Mouse (Mus musculus) CH12.LX (cell line): ENCODE measurements at regions not wholly inside any gene's neighbourhood (a gene's known extent, or its start where the extent isn't known, plus 50 kb on each side); places are given as distances from the start of the nearest gene placed in this dataset.

Experiments
- DNase-seq: peaks from one replicate; pipeline ENCODE4 v3.0.0-alpha.2; 2013; ENCODE audit errors: extremely low read depth
- H3K27ac ChIP-seq: 2 replicates; pipeline ENCODE4 v1.5.1; 2012; ENCODE audit warnings: low read depth, mild to moderate bottlenecking, control low read depth, moderate library complexity; ENCODE audit not compliant: insufficient read depth
- H3K27me3 ChIP-seq: replicated peaks from 2 replicates; pipeline ENCODE3; 2012; ENCODE audit warnings: inconsistent platforms
- H3K36me3 ChIP-seq, 2 experiments: replicated peaks in 1 of 2; 2 replicates each; pipeline versions ENCODE3 to v1.6.1; 2012; ENCODE audit warnings: inconsistent platforms in 1 of 2, low read length in 1 of 2, mild to moderate bottlenecking in 1 of 2, mixed read lengths in 1 of 2, moderate library complexity in 1 of 2; ENCODE audit not compliant: control insufficient read depth in 1 of 2, insufficient read depth in 1 of 2
- H3K4me1 ChIP-seq, 2 experiments: 2 replicates each; pipeline ENCODE4 v1.6.1; 2012; ENCODE audit warnings: inconsistent platforms in 1 of 2, moderate library complexity in 1 of 2; ENCODE audit not compliant: insufficient read depth in 2 of 2, control insufficient read depth in 1 of 2
- H3K4me2 ChIP-seq: 2 replicates; pipeline ENCODE4 v1.6.1; 2012; ENCODE audit warnings: low read depth, mild to moderate bottlenecking, control low read depth; ENCODE audit not compliant: poor library complexity, insufficient read depth, severe bottlenecking
- H3K4me3 ChIP-seq, 3 experiments: fragments of 150-350 bp in 1 of 3; sonication (generic) in 1 of 3; replicated peaks in 1 of 3; 2 replicates each; pipeline versions ENCODE3 to v1.5.1; 2011 to 2012; ENCODE audit warnings: low read depth in 2 of 3, low read length in 2 of 3, mild to moderate bottlenecking in 2 of 3, moderate library complexity in 2 of 3, control low read depth in 1 of 3, improper control_type of control experiment in 1 of 3, inconsistent platforms in 1 of 3, mixed read lengths in 1 of 3; ENCODE audit not compliant: poor library complexity in 1 of 3
- H3K79me2 ChIP-seq: replicated peaks from 2 replicates; pipeline ENCODE4 v1.6.1; 2012; ENCODE audit warnings: mild to moderate bottlenecking, moderate library complexity; ENCODE audit not compliant: control insufficient read depth, poor library complexity, insufficient read depth, severe bottlenecking; ENCODE audit errors: extremely low read depth
- H3K9ac ChIP-seq: 2 replicates; pipeline ENCODE4 v1.6.1; 2012; ENCODE audit warnings: low read depth, mild to moderate bottlenecking, control low read depth, moderate library complexity; ENCODE audit not compliant: insufficient read depth
- H3K9me3 ChIP-seq: replicated peaks from 2 replicates; pipeline ENCODE3; 2012; ENCODE audit warnings: low read length, inconsistent platforms, mixed read lengths
- BHLHE40 ChIP-seq: IDR thresholded peaks from 2 replicates; pipeline ENCODE4 v1.6.1; 2011; ENCODE audit warnings: mild to moderate bottlenecking, low read depth, low read length, improper control_type of control experiment
- CTCF ChIP-seq, 2 experiments: IDR thresholded peaks in 1 of 2; conservative IDR thresholded peaks in 1 of 2; 2 replicates each; pipeline ENCODE4 v1.5.1; 2011 to 2012; ENCODE audit warnings: low read depth in 2 of 2, low read length in 2 of 2, improper control_type of control experiment in 1 of 2, inconsistent platforms in 1 of 2, mild to moderate bottlenecking in 1 of 2, moderate library complexity in 1 of 2
- E2F4 ChIP-seq: IDR thresholded peaks from 2 replicates; pipeline ENCODE4 v1.6.1; 2011; ENCODE audit warnings: low read depth, low read length, improper control_type of control experiment; ENCODE audit not compliant: insufficient replicate concordance
- ELF1 ChIP-seq: IDR thresholded peaks from 2 replicates; pipeline ENCODE4 v1.6.1; 2014; ENCODE audit warnings: low read depth, mild to moderate bottlenecking, inconsistent platforms, low read length, improper control_type of control experiment
- EP300 ChIP-seq: IDR thresholded peaks from 2 replicates; pipeline ENCODE4 v1.6.1; 2011; ENCODE audit warnings: low read length, improper control_type of control experiment
- ETS1 ChIP-seq: conservative IDR thresholded peaks from 2 replicates; pipeline ENCODE4 v1.6.1; 2012; ENCODE audit warnings: low read depth, mild to moderate bottlenecking, inconsistent platforms, low read length, improper control_type of control experiment, moderate library complexity
- IRF4 ChIP-seq: IDR thresholded peaks from 2 replicates; pipeline ENCODE4 v1.6.1; 2014; ENCODE audit warnings: low read depth, mild to moderate bottlenecking, inconsistent platforms, low read length, improper control_type of control experiment
- JUN ChIP-seq: IDR thresholded peaks from 2 replicates; pipeline ENCODE4 v1.6.1; 2011; ENCODE audit warnings: low read depth, mild to moderate bottlenecking, low read length, improper control_type of control experiment, moderate library complexity; ENCODE audit not compliant: insufficient read depth
- KAT2A ChIP-seq: IDR thresholded peaks from 2 replicates; pipeline ENCODE4 v1.6.1; 2012; ENCODE audit warnings: low read length, improper control_type of control experiment, inconsistent platforms; ENCODE audit not compliant: insufficient replicate concordance
- MAX ChIP-seq: IDR thresholded peaks from 2 replicates; pipeline ENCODE4 v1.6.1; 2011; ENCODE audit warnings: low read length, improper control_type of control experiment
- MAZ ChIP-seq: IDR thresholded peaks from 2 replicates; pipeline ENCODE4 v1.6.1; 2012; ENCODE audit warnings: low read depth, mild to moderate bottlenecking, inconsistent platforms, low read length, improper control_type of control experiment, moderate library complexity
- MXI1 ChIP-seq: IDR thresholded peaks from 2 replicates; pipeline ENCODE4 v1.6.1; 2011; ENCODE audit warnings: mild to moderate bottlenecking, low read depth, low read length, improper control_type of control experiment
- MYC ChIP-seq: IDR thresholded peaks from 2 replicates; pipeline ENCODE4 v1.6.1; 2011; ENCODE audit warnings: low read depth, mild to moderate bottlenecking, improper control_type of control experiment, low read length
- NELFE ChIP-seq: IDR thresholded peaks from 2 replicates; pipeline ENCODE4 v1.6.1; 2011; ENCODE audit warnings: low read depth, low read length, improper control_type of control experiment
- NRF1 ChIP-seq: IDR thresholded peaks from 2 replicates; pipeline ENCODE4 v1.6.1; 2014; ENCODE audit warnings: low read depth, mild to moderate bottlenecking, inconsistent platforms, low read length, improper control_type of control experiment, moderate library complexity
- POLR2A ChIP-seq: IDR thresholded peaks from 2 replicates; pipeline ENCODE4 v1.6.1; 2011; ENCODE audit warnings: low read depth, mild to moderate bottlenecking, improper control_type of control experiment, low read length
- POLR2AphosphoS2 ChIP-seq: IDR thresholded peaks from 2 replicates; pipeline ENCODE4 v1.6.1; 2011; ENCODE audit warnings: low read depth, low read length, improper control_type of control experiment
- RAD21 ChIP-seq: IDR thresholded peaks from 2 replicates; pipeline ENCODE4 v1.6.1; 2011; ENCODE audit warnings: low read depth, mild to moderate bottlenecking, low read length, improper control_type of control experiment, moderate library complexity
- SMC3 ChIP-seq: IDR thresholded peaks from 2 replicates; pipeline ENCODE4 v1.6.1; 2011; ENCODE audit warnings: low read depth, low read length, improper control_type of control experiment
- UBTF ChIP-seq: IDR thresholded peaks from 2 replicates; pipeline ENCODE4 v1.6.1; 2012; ENCODE audit warnings: low read depth, mild to moderate bottlenecking, inconsistent platforms, low read length, improper control_type of control experiment, moderate library complexity
- USF1 ChIP-seq: IDR thresholded peaks from 2 replicates; pipeline ENCODE4 v1.6.1; 2014; ENCODE audit warnings: low read depth, mild to moderate bottlenecking, inconsistent platforms, low read length, improper control_type of control experiment
- ZC3H11A ChIP-seq: IDR thresholded peaks from 2 replicates; pipeline ENCODE4 v1.6.1; 2012; ENCODE audit warnings: low read depth, mild to moderate bottlenecking, inconsistent platforms, low read length, improper control_type of control experiment
- ZKSCAN1 ChIP-seq: IDR thresholded peaks from 2 replicates; pipeline ENCODE4 v1.6.1; 2012; ENCODE audit warnings: low read depth, inconsistent platforms, low read length, improper control_type of control experiment, borderline replicate concordance
- ZMIZ1 ChIP-seq: IDR thresholded peaks from 2 replicates; pipeline ENCODE4 v1.6.1; 2012; ENCODE audit warnings: low read depth, mild to moderate bottlenecking, inconsistent platforms, low read length, improper control_type of control experiment
- ZNF384 ChIP-seq: IDR thresholded peaks from 2 replicates; pipeline ENCODE4 v1.6.1; 2012; ENCODE audit warnings: low read depth, low read length, improper control_type of control experiment, inconsistent platforms
- dilution Hi-C: fragments of 300-500 bp; cut with MboI; formaldehyde crosslinking; loops from 2 replicates; pipeline ENCODE4 v1.14.3; 2020; ENCODE audit warnings: low sequenced_read_pairs; ENCODE audit not compliant: extremely low pct_unique_long_range_greater_than_20kb, extremely low pct_ligation_motif_present
- in situ Hi-C: fragments of 300-500 bp; cut with MboI; formaldehyde crosslinking; loops from 3 replicates; pipeline ENCODE4 v1.14.3; 2019; ENCODE audit warnings: low sequenced_read_pairs, low pct_ligation_motif_present, low pct_unique_long_range_greater_than_20kb, mixed read lengths

DNA sequence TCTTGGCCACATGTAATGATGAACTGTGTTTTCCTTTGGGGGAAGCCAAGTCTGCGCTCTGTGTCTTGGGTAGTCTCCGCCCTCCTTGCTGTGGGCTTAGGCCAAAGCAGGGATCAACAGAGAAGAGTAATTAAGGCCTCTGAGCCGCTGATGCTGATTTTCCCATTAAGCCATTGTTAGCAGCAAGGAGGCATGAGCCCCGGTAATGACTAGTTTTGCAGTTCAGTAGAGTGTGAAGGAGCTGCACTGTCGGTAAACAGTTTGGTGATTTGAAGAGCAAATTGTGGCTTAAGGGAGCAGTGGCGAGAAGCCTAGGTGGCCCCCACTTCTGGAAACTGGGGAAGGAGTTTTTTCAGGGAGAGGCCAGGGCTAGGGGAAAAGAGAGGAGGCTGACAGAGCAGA is 69.2 kb upstream of the Hpcal1 start:
- dilution Hi-C loops (no loop called here), in situ Hi-C loops (no loop called here)
- no peaks in the 10 kb centered on the region for H3K36me3 ChIP-seq
- no peak overlapping the region for H3K9ac ChIP-seq
- H3K4me1 ChIP-seq: peaks cover 4 to 12% of the 10 kb centered on the region in 2 experiments; a peak in 2 of 4 replicates
- H3K9me3 ChIP-seq: no peaks in the 10 kb centered on the region
- no peak overlapping the region for H3K4me3 ChIP-seq
- DNase-seq: no peak
- no peak overlapping the region for H3K4me2 ChIP-seq
- TF ChIP-seq MAX: no peak
- TF ChIP-seq ZKSCAN1: no peak
- TF ChIP-seq KAT2A: no peak
- no peak for TF ChIP-seq IRF4
- TF ChIP-seq ZNF384: no peak
- no peak for TF ChIP-seq RAD21
- no peak for TF ChIP-seq ETS1
- TF ChIP-seq BHLHE40: no peak
- no peak overlapping the region for H3K27ac ChIP-seq
- H3K27me3 ChIP-seq: no peaks in the 10 kb centered on the region
- no peaks in the 10 kb centered on the region for H3K79me2 ChIP-seq

DNA sequence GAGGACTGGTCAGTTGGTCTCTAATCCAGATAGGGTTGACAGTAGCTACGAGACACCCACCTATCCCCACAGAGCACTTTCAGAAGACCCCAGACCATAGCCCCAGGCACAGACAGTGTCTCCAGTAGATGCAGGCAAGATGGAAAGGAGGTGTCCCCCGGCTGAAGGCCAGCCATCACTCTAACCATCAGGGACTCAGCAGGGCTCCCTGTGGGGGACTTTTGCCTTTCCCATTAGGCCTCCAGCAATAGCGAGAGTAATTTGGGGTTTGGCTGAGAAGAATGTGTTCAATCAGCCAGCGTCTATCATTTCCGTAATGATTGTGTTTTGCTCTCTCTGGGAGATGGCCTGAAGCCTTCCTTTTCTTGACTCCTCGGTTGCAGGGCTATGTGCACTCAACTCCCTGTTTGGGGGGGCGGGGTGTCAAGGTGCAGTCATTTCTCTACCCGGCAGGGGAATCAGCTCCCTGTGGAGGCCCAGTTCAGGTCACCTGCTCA is 68.1 kb upstream of the Hpcal1 start:
- Histone ChIP-seq H3K4me1 (peaks cover 4 to 12% of the 10 kb centered on the region in 2 experiments; a peak in 2 of 4 replicates), H3K9ac (no peak overlapping the region), H3K9me3 (no peaks in the 10 kb centered on the region), H3K4me2 (no peak overlapping the region), H3K36me3 (no peaks in the 10 kb centered on the region), H3K27ac (no peak overlapping the region), H3K4me3 (no peak overlapping the region), H3K79me2 (no peaks in the 10 kb centered on the region), H3K27me3 (no peaks in the 10 kb centered on the region)
- no peak for DNase-seq
- dilution Hi-C loops (no loop called here), in situ Hi-C loops (no loop called here)
- no peak for TF ChIP-seq USF1
- no peak for TF ChIP-seq UBTF
- no peak for TF ChIP-seq E2F4
- no peak for TF ChIP-seq MYC
- TF ChIP-seq MAZ: no peak
- TF ChIP-seq JUN: no peak
- TF ChIP-seq BHLHE40: no peak

DNA sequence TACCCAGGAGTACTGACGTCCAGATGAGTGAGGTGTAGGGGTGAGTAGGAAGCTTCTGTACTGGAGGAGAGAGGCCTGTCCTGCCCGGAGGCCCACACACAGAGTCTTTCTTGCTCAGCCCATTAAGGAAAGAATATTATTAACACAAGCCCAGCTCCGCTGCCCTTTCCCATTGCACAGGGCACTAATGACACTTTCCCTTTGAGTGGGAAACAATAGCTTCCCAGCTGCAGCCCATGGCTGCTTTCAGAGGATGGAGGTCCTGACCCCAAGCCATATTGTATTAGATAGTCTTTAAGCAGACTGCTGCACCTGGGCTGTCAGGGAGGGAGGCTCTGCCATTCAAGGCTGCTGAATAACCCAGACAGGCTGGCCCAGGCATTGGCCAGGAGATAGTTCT is 64.6 kb upstream of the Hpcal1 start:
- no peak overlapping the region for H3K4me3 ChIP-seq
- TF ChIP-seq EP300: no peak
- TF ChIP-seq MXI1: no peak
- no peak for TF ChIP-seq BHLHE40
- no peak for TF ChIP-seq SMC3
- no peak for TF ChIP-seq CTCF (conservative IDR thresholded peaks at IDR 0.05 in 1 of 2, IDR thresholded peaks at IDR 0.05 in 1 of 2; ENCODE audit: low read depth in 2 of 2, low read length in 2 of 2)
- no peak for TF ChIP-seq POLR2AphosphoS2
- TF ChIP-seq ETS1: no peak
- TF ChIP-seq IRF4: no peak
- TF ChIP-seq RAD21: no peak
- TF ChIP-seq POLR2A: no peak
- TF ChIP-seq ELF1: no peak
- no peak for TF ChIP-seq KAT2A
- no peak for TF ChIP-seq ZC3H11A
- TF ChIP-seq USF1: no peak
- TF ChIP-seq UBTF: no peak
- no peak for TF ChIP-seq NELFE
- TF ChIP-seq NRF1: no peak
- no peak for TF ChIP-seq ZMIZ1
- no peak for TF ChIP-seq MYC
- no peak overlapping the region for H3K27ac ChIP-seq
- H3K36me3 ChIP-seq: no peaks in the 10 kb centered on the region
- H3K9me3 ChIP-seq: peaks cover under 1% of the 10 kb centered on the region
- H3K27me3 ChIP-seq: no peaks in the 10 kb centered on the region
- in situ Hi-C loops: no loop called here
- peaks cover 4 to 6% of the 10 kb centered on the region in 2 experiments; a peak in 1 of 4 replicates for H3K4me1 ChIP-seq
- H3K9ac ChIP-seq: no peak overlapping the region
- H3K79me2 ChIP-seq: no peaks in the 10 kb centered on the region
- no peak overlapping the region for H3K4me2 ChIP-seq
- DNase-seq: no peak
- dilution Hi-C loops: no loop called here
